Mouse (Mus musculus): Measurements from ENCODE around the gene Hipk1.

DNA sequence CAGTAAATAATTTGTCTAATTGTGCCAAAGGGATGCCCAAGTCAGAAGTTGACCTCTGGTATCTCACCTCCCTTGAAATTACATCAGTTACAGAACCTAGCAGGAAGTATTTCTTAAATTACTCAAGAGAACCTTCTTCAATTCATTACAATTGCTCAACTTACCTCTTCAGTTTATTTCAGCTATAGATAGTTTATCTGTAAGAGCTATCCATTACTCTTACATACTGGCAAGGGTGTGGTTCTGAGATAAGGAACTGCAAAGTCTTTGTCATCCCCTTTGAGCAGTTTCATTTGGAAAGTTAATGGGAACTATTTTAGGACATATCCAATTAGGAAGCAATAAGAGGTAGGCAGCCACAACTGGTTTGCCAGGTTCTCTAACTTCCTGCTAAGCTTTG is 41.1 kb upstream of the Hipk1 start, which contains the start of gene Bcl2l15:
- TF ChIP-seq HCFC1 (IDR thresholded peaks at IDR 0.05; ENCODE audit: borderline replicate concordance, insufficient read depth, low read length) = no peak
- no peak for TF ChIP-seq MAFK (IDR thresholded peaks at IDR 0.05; ENCODE audit: insufficient read depth, low read depth, low read length)

All from ES-E14 (cell line).